Mouse (Mus musculus) heart, postnatal 0 days (tissue): Measurements from ENCODE around the gene Gm9602. TPM values are rescaled to one million over a fixed set of nuclear protein-coding genes. Genes with fewer than 3 reads are reported as not detected.
"Not testable (repeated sequence)": the region's sequence is repeated elsewhere in the genome, so short reads cannot be mapped to it uniquely, and the experiment has no call there.

Experiments
- ATAC-seq: fragments of 200-750 bp; cut with Nextera tagmentation; 2 replicates; pipeline ENCODE4 v1.8.0; 2017; ENCODE audit warnings: low read depth, moderate number of reproducible peaks, moderate library complexity; ENCODE audit not compliant: insufficient read depth
- DNase-seq: peaks from one replicate; pipeline ENCODE4 v3.0.0-alpha.2; 2016; ENCODE audit warnings: low spot score
- H3K27ac ChIP-seq: fragments of 300-500 bp; sonication (generic); 2 replicates; pipeline ENCODE4 v1.5.1; 2014; ENCODE audit warnings: low read depth, mild to moderate bottlenecking
- H3K27me3 ChIP-seq: fragments of 300-500 bp; sonication (generic); 2 replicates; pipeline ENCODE4 v1.6.1; 2014; ENCODE audit warnings: low read length, mixed read lengths; ENCODE audit not compliant: control insufficient read depth, insufficient read depth
- H3K36me3 ChIP-seq: fragments of 300-500 bp; sonication (generic); replicated peaks from 2 replicates; pipeline ENCODE4 v1.6.1; 2014; ENCODE audit warnings: low read length, mixed read lengths; ENCODE audit not compliant: control insufficient read depth, insufficient read depth
- H3K4me1 ChIP-seq: fragments of 300-500 bp; sonication (generic); 2 replicates; pipeline ENCODE4 v1.6.1; 2014; ENCODE audit warnings: antibody characterized with exemption; ENCODE audit not compliant: control insufficient read depth, insufficient read depth
- H3K4me2 ChIP-seq: fragments of 300-500 bp; sonication (generic); 2 replicates; pipeline ENCODE4 v1.6.1; 2014; ENCODE audit warnings: low read depth, mild to moderate bottlenecking, low read length, moderate library complexity
- H3K4me3 ChIP-seq: fragments of 300-500 bp; sonication (generic); 2 replicates; pipeline ENCODE4 v1.5.1; 2014; ENCODE audit warnings: low read depth, low read length
- H3K9ac ChIP-seq: fragments of 300-500 bp; sonication (generic); replicated peaks from 2 replicates; pipeline ENCODE4 v1.6.1; 2014; ENCODE audit warnings: low read depth, low read length, mixed read lengths
- H3K9me3 ChIP-seq: fragments of 300-500 bp; sonication (generic); replicated peaks from 2 replicates; pipeline ENCODE4 v1.6.1; 2016; ENCODE audit warnings: low read length; ENCODE audit not compliant: control insufficient read depth
- WGBS: fragments of 180-500 bp; shearing (Covaris S2); extraction: QIAGEN DNeasy Blood & Tissue Kit; methylation state at CpG from one replicate; pipeline ENCODE4 v1.1.7; 2014; 5-methylcytosine and 5-hydroxymethylcytosine counted together
- polyA plus RNA-seq: library from polyadenylated mRNA; unstranded; fragments of >200 nt; fragmentation: Nextera tagmentation; extraction: Ambion mirVana; gene quantifications from 2 replicates; pipeline ENCODE4 v1.2.1, GENCODE M21; 2015
- total RNA-seq: library from RNA; depleted of rRNA; stranded (reverse); fragments of >200 nt; gene quantifications from 2 replicates; pipeline ENCODE4 v1.2.3, GENCODE M21; 2014; ENCODE audit warnings: low replicate concordance; rRNA removed

The Gm9602 gene
- not detected in 2 replicates for total RNA-seq
- not detected in 2 replicates for polyA plus RNA-seq

GRCm38 (mm10) chr14:4776037-4776436, at the start of gene Gm9602:
Gm9602 (plus strand) TSS chr14:4776337.
- not testable (repeated sequence) for H3K4me3 ChIP-seq, H3K27ac ChIP-seq, DNase-seq, ATAC-seq, H3K36me3 ChIP-seq, H3K4me1 ChIP-seq, H3K4me2 ChIP-seq, H3K9ac ChIP-seq, H3K9me3 ChIP-seq, H3K27me3 ChIP-seq
- no CpG with 5 or more reads among the region's 2 CpGs for WGBS

DNA sequence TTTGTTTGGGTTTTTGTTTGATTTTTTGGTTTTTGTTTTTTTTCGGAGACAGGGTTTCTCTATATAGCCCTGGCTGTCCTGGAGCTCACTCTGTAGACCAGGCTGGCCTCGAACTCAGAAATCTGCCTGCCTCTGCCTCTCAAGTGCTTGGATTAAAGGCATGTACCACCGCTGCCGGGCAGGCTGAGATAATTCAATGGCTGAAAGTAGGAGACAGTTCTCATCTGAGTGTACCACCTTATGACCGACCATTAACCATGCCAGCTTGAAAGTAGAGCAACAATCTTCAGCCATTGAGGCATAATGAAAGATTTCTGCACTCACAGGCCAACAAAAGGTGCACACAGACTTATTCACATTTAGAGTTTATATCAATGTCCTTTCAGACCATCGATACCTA, 30.3 kb downstream of the Gm9602 start:
- not testable (repeated sequence) for DNase-seq, H3K27ac ChIP-seq, ATAC-seq, H3K36me3 ChIP-seq, H3K4me2 ChIP-seq, H3K27me3 ChIP-seq, H3K4me1 ChIP-seq, H3K4me3 ChIP-seq, H3K9ac ChIP-seq, H3K9me3 ChIP-seq
- 67% methylated on average over 6 of the region's 6 CpGs for WGBS

DNA sequence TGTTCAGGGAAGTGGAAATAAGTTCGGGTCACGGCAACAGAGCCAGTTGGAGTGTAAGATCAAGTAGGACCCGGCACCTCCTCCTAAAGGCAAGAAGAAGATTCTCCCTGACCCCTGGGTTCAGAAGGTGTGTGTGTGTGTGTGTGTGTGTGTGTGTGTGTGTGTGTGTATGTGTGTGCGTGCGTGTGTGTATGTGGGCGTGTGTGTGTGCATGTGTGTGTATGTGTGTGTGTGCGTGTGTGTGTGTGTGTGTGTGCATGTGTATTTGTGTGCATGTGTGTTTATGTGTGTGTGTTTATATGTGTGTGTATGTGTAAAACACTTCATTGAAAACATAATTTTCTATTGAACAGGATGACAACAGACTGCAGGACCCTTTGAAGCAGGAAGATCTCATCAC, 45.8 kb downstream of the Gm9602 start:
- not testable (repeated sequence) for H3K36me3 ChIP-seq, H3K4me2 ChIP-seq, DNase-seq, H3K9me3 ChIP-seq, H3K27ac ChIP-seq, H3K27me3 ChIP-seq, H3K4me3 ChIP-seq, H3K4me1 ChIP-seq, ATAC-seq, H3K9ac ChIP-seq
- WGBS, result 86% methylated on average over 3 of the region's 7 CpGs

Other genes starting within 250 kb of the Gm9602 start
- not detected in 2 replicates for gene Gm3047, start 220.9 kb upstream of the Gm9602 start, total RNA-seq
- not detected in 2 replicates for gene Gm3047, start 220.9 kb upstream of the Gm9602 start, polyA plus RNA-seq
- gene Gm8159, start 144.0 kb upstream of the Gm9602 start, total RNA-seq, result not detected in 2 replicates
- gene Gm8159, start 144.0 kb upstream of the Gm9602 start, polyA plus RNA-seq, result not detected in 2 replicates
- gene Gm3239, start 112.1 kb upstream of the Gm9602 start, total RNA-seq, result not detected in 2 replicates
- gene Gm3239, start 112.1 kb upstream of the Gm9602 start, polyA plus RNA-seq, result not detected in 2 replicates
- not detected in 2 replicates for gene Gm7876, start 67.1 kb upstream of the Gm9602 start, total RNA-seq
- gene Gm7876, start 67.1 kb upstream of the Gm9602 start, polyA plus RNA-seq, result not detected in 2 replicates
- gene Gm3252, start 49.6 kb upstream of the Gm9602 start, total RNA-seq, result not detected in 2 replicates
- gene Gm3252, start 49.6 kb upstream of the Gm9602 start, polyA plus RNA-seq, result 0.16 and 0.33 TPM in 2 replicates
- gene Gm3269, start 61.8 kb downstream of the Gm9602 start, total RNA-seq, result not detected in 2 replicates
- gene Gm3269, start 61.8 kb downstream of the Gm9602 start, polyA plus RNA-seq, result not detected in 2 replicates
- gene Gm3264, start 79.2 kb downstream of the Gm9602 start, total RNA-seq, result 1.6 TPM in 1 of 2 replicates, not detected in the other
- gene Gm3264, start 79.2 kb downstream of the Gm9602 start, polyA plus RNA-seq, result 0.38 and 1.1 TPM in 2 replicates
- gene Gm3278, start 116.1 kb downstream of the Gm9602 start, total RNA-seq, result not detected in 2 replicates
- not detected in 2 replicates for gene Gm3278, start 116.1 kb downstream of the Gm9602 start, polyA plus RNA-seq
- gene Gm8297, start 207.6 kb downstream of the Gm9602 start, total RNA-seq, result not detected in 2 replicates
- gene Gm8297, start 207.6 kb downstream of the Gm9602 start, polyA plus RNA-seq, result not detected in 2 replicates
- not detected in 2 replicates for gene Gm3298, start 239.6 kb downstream of the Gm9602 start, total RNA-seq
- gene Gm3298, start 239.6 kb downstream of the Gm9602 start, polyA plus RNA-seq, result not detected in 2 replicates